Mouse (Mus musculus) skeletal muscle tissue, adult 2 months (tissue): ENCODE measurements around the gene Leng9.
A peak's percentile ranks its signal among the peaks of the same experiment; 100 is the strongest.

Experiments
- DNase-seq: peaks from one replicate; pipeline ENCODE4 v3.0.0-alpha.2; 2012; ENCODE audit warnings: low read depth, low spot score

The Leng9 gene

GRCm38 (mm10) chr7:4144766-4145551 is 5.2 kb downstream of the Leng9 start:
- no peak for DNase-seq

- no peak for DNase-seq
Measured at GRCm38 (mm10) chr7:4144046-4144445, 6.1 kb downstream of the Leng9 start.

GRCm38 (mm10) chr7:4143506-4143905 is 6.7 kb downstream of the Leng9 start:
- DNase-seq: no peak

GRCm38 (mm10) chr7:4142796-4143445 is 7.3 kb downstream of the Leng9 start:
- DNase-seq: no peak

GRCm38 (mm10) chr7:4141648-4142325 is 8.4 kb downstream of the Leng9 start:
- no peak for DNase-seq

GRCm38 (mm10) chr7:4139391-4139790 is 10.8 kb downstream of the Leng9 start:
- no peak for DNase-seq

GRCm38 (mm10) chr7:4138671-4139070 is 11.5 kb downstream of the Leng9 start:
- DNase-seq: no peak

GRCm38 (mm10) chr7:4138181-4138580 is 12.0 kb downstream of the Leng9 start:
- DNase-seq: no peak

- no peak for DNase-seq
Measured at GRCm38 (mm10) chr7:4137746-4138145, 12.4 kb downstream of the Leng9 start.

GRCm38 (mm10) chr7:4136771-4137531 is 13.2 kb downstream of the Leng9 start, which contains the start of gene Leng8:
Gene Leng8, plus strand, starts transcription at chr7:4137039.
- DNase-seq: peak; percentile 99

GRCm38 (mm10) chr7:4136404-4136770 is 13.8 kb downstream of the Leng9 start:
- DNase-seq: no peak

GRCm38 (mm10) chr7:4134911-4135310 is 15.3 kb downstream of the Leng9 start:
- DNase-seq: no peak

GRCm38 (mm10) chr7:4132998-4133397 is 17.2 kb downstream of the Leng9 start:
- DNase-seq: no peak

GRCm38 (mm10) chr7:4132581-4132980 is 17.6 kb downstream of the Leng9 start:
- DNase-seq: no peak

GRCm38 (mm10) chr7:4131964-4132363 is 18.2 kb downstream of the Leng9 start:
- DNase-seq: no peak

- peak; percentile 68 for DNase-seq
Measured at GRCm38 (mm10) chr7:4130686-4131452, 19.3 kb downstream of the Leng9 start.

- DNase-seq: peak; percentile 67
Measured at GRCm38 (mm10) chr7:4128860-4129259, 21.3 kb downstream of the Leng9 start.

- no peak for DNase-seq
Measured at GRCm38 (mm10) chr7:4127894-4128293, 22.3 kb downstream of the Leng9 start.

GRCm38 (mm10) chr7:4126992-4127785 is 23.0 kb downstream of the Leng9 start:
- DNase-seq: no peak

GRCm38 (mm10) chr7:4125306-4125705 is 24.9 kb downstream of the Leng9 start:
- DNase-seq: no peak
